Mouse (Mus musculus): Measurements from ENCODE around the gene Map3k5.
"Not testable (repeated sequence)": the region's sequence is repeated elsewhere in the genome, so short reads cannot be mapped to it uniquely, and the experiment has no call there.

Gene Map3k5

DNA sequence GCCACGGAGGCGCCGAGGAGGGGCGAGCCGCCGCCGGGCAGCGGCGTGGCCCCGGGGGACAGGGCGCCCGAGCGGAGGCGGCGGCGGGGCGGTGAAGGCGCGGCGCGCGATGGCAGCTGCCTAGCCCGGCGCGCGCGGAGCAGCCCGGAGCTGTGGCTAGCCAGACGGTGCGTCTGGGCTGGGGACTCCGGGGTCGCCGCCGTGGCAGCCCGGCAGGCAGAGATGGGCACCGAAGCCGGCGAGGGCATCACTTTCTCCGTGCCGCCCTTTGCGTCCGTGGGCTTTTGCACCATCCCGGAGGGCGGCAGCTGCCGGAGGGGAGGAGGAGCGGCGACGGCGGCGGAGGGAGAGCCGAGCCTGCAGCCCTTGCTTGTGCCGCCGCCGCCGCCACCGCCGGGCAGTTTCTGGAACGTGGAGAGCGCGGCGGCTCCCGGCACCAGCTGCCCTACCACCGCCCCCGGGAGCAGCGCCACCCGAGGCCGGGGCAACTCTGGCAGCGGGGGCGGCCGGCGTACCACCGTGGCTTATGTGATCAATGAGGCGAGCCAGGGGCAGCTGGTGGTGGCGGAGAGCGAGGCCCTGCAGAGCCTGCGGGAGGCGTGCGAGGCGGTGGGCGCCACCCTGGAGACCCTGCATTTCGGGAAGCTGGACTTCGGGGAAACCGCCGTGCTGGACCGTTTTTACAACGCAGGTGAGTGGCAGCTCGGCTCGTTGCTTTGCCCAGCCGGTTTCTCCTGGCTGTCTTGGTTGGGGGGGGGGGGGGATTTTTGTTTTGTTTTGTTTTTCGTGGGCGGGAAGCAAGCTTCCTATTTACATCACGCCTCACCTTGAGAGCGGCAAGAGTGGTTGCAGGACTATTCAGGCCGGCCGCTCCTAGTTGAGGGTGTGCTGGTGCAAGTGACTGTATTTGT lies at the start of gene Map3k5:
Map3k5 (plus strand) TSS at position 89 of the 911 bp plus-strand sequence.
- no peak for DNase-seq (ENCODE audit: low spot score)

DNA sequence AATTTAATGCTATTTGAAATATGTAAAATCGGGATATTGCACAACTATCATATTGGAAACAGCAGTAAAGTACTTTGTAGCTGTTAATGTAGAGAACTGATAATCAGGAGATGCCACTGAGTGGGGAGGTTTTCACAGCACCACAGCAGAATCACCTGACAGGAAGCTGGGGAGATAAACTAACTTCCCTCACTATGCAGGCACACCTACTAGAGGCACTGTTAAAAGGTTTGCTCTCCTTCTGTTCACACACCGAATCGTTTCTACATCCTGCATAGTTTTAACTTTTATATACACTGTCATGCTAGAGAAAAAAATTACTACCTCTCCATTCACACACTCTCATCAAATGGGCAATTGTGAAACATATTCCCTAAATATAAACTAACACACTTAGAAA lies 48.0 kb upstream of the Map3k5 start:
- no peak for DNase-seq (ENCODE audit: low spot score)

DNA sequence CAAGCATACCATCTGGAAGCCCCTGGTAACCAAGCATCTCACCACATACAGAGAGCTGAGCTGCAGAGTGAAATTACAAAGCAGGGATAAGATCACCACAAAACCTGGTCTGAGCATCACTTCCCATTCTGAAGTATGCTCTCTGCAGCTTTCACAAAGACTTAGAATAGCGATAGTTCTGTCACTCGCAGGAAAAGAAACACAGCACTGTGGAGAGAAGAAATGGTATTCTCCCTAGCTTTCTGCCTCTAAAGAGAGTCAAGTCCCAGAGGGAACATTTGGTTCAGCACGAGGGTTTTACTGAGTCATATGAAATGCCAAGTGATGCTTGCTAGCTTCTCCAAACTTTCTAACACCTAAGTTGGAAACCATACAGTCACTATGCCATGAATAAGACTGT lies 44.4 kb upstream of the Map3k5 start:
- DNase-seq (ENCODE audit: low spot score): no peak

- no peak for DNase-seq (ENCODE audit: low spot score)
Measured at GRCm38 (mm10) chr10:19891686-19892085, 42.6 kb upstream of the Map3k5 start.

GRCm38 (mm10) chr10:19893146-19893545 lies 41.1 kb upstream of the Map3k5 start:
- DNase-seq (ENCODE audit: low spot score): no peak

DNA sequence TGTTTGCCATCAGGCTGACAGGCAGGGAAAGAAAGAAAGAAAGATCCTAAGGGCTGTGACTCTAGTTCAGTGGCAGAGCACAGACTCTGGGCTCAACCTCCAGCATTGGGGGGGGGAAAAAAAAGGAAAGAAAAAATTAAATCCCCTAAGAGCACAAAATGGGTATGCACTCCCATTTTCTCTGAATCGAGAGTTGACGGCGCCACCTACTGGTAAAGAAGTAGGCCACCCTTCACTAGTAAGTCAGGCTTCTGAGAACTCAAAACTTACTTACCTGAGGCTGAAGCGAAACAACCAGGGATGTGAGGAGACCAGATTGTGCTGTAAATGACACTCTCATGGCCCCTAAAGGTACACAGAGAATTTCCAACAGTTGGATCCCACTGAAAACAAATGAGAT lies 40.3 kb upstream of the Map3k5 start:
- DNase-seq (ENCODE audit: low spot score): no peak

DNA sequence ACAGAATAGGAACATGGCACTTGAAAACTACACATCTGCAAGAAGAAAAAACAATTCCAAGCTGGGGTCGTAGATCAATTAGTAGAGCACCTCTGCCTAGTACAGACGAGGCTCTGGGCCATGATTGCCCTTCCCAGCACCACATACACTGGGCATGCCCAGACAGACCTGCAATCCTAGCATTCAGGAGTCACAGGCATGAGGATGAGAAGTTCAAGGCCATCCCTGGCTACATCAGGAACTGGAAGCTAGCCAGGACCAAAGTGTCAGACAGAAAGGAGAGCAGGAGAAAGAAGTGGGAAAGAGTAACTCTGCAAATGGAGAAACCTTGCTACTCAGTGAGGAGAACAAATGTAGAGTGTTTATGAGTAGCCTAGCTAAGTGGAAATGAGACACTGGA lies 34.1 kb upstream of the Map3k5 start:
- no peak for DNase-seq (ENCODE audit: low spot score)

GRCm38 (mm10) chr10:19901992-19902391 lies 32.3 kb upstream of the Map3k5 start:
- no peak for DNase-seq (ENCODE audit: low spot score)

GRCm38 (mm10) chr10:19904077-19904820 lies 30.0 kb upstream of the Map3k5 start:
- DNase-seq (ENCODE audit: low spot score): no peak

- DNase-seq (ENCODE audit: low spot score): peak; percentile 85
Measured at GRCm38 (mm10) chr10:19907246-19907804, 26.9 kb upstream of the Map3k5 start, which contains the start of gene Pex7. TSS of gene Pex7 (minus strand) at chr10:19907689.

DNA sequence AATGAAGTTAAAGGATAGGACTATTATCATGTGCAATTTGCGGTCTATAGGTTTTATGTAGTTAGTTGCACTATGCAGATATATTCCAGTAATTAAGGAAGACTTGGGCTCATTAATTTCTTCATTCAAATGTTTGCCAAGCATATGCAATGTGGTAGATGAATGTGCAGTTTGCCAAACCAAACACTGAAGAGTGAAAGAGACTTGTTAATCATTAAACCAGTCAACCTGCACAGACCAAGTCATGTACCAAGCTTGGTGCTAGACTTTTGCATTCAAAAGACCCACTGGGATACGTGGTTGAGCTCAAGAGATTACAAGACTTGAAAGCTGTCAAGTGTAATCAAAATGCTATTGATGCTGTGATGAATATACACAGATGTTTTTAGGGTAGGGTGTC lies 26.2 kb upstream of the Map3k5 start:
- no peak for DNase-seq (ENCODE audit: low spot score)

DNA sequence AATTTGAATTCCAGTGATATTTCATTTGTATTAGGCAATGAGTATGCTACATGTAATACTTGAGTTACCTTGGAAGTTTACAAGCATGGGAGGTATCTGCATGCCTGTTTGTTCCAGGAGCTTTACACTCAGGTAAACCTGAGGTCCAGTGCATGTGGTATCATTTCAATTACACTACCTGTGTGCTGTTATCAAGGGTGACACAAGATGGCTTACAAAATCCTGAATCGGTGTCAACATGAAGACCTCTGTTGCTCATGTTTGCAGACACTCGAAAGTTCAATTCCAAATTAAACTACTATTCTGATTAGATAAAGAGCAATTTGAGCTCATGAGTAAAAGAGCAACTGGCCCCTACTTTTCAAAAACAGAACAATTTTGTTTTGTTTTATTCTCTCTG lies 23.8 kb upstream of the Map3k5 start:
- no peak for DNase-seq (ENCODE audit: low spot score)

GRCm38 (mm10) chr10:19911583-19911982 lies 22.7 kb upstream of the Map3k5 start:
- no peak for DNase-seq (ENCODE audit: low spot score)

GRCm38 (mm10) chr10:19913806-19914205 lies 20.5 kb upstream of the Map3k5 start:
- DNase-seq (ENCODE audit: low spot score): no peak

DNA sequence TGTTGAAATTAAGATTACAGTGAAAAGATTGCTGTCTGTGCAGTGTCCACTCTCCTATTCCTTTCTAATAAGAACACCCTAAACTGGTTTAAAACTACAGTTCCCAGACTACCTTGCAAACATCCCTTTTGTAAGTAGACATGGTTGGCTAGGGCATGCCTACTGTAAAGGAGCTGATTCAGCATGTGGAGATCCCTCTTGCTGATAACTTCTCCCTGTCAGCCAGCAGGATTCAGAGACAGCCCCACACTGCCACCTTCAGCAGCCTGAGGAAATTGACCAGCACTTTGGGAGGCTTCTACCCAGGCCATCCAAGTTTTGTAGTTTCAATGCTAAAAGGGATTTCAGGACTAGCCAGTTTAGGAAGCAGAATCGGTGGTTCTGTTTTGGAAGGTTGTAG lies 19.0 kb upstream of the Map3k5 start:
- DNase-seq (ENCODE audit: low spot score): no peak

DNA sequence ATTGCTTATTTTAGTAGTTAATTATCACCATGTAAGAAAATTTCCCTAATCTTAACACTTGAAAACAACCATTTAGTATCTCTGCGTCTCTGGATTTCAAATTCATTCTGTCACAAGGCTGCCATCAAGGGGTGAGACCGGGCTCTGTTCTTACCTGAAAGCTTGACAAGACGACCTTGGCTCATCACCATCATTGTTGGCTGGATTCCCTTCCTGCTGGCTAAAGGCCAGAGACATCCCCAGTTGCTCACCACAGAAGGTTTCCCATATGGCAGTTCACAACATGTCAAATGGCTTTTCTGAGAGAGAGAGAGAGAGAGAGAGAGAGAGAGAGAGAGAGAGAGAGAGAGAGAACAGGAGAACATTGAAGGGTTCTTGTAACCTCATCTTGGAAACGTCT lies 11.9 kb upstream of the Map3k5 start:
- no peak for DNase-seq (ENCODE audit: low spot score)

- DNase-seq (ENCODE audit: low spot score): no peak
Measured at GRCm38 (mm10) chr10:19924256-19924655, 10.0 kb upstream of the Map3k5 start.

GRCm38 (mm10) chr10:19926391-19926897 lies 7.8 kb upstream of the Map3k5 start:
- not testable (repeated sequence) for DNase-seq (ENCODE audit: low spot score)

DNA sequence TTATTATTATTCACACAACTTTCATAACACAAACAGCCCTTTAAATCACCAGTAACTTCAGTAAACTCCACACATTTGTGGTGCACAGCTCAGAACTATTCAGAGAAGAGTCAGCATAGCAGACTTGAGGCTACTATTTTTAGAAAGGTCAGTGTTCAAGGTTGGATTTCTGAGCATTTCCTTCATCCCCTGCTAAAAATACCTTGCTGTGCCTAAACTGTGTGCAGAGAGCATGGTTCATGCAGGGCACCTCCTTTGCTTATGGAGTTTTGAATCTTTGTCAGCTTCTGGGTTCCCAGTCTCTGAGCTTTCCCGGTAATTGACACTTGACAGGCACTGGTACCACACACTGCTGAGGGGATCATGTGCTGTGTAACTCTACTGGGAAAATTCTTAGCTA lies 6.1 kb upstream of the Map3k5 start:
- no peak for DNase-seq (ENCODE audit: low spot score)

- no peak for DNase-seq (ENCODE audit: low spot score)
Measured at GRCm38 (mm10) chr10:19932986-19933385, 1.3 kb upstream of the Map3k5 start.

GRCm38 (mm10) chr10:19933511-19934383 lies 525 bp upstream of the Map3k5 start:
- peak; percentile 58 for DNase-seq (ENCODE audit: low spot score)

DNA sequence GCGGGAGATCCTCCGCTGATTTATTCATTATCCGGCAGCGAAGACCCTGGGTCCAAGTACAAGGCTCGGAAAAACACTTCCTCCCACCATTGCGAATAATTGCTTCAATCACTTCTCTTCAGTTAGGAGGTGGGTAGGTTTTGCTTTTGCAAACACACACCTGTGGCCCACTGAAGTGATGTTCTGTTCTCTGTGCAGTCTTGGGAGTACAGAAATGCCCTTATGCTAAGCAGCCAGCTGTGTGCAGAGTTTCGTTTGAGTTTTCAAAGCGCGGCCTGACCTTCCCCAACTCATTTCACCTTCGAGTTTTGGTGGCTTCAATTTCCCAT lies 987 bp downstream of the Map3k5 start:
- no peak for DNase-seq (ENCODE audit: low spot score)
